Mouse (Mus musculus): ENCODE results near the gene Zbtb34. TPM values are rescaled to one million over a fixed set of nuclear protein-coding genes. Genes with fewer than 3 reads are reported as not detected.

The Zbtb34 gene
- polyA plus RNA-seq, 1 experiment from 2014 or later = 6.0 TPM

GRCm38 (mm10) chr2:33452140-33452539 is 21.0 kb upstream of the Zbtb34 start:
- Histone ChIP-seq H3K4me2 (ENCODE audit: low read length) (no peak overlapping the region), H3K27me3 (replicated peaks; ENCODE audit: control insufficient read depth, insufficient read depth, low read length) (no peaks in the 10 kb centered on the region), H3K9me3 (ENCODE audit: control insufficient read depth, low read length) (no peaks in the 10 kb centered on the region), H3K4me1 (replicated peaks; ENCODE audit: control insufficient read depth, insufficient read depth, low read length) (no peaks in the 10 kb centered on the region), H3K36me3 (ENCODE audit: control insufficient read depth, insufficient read depth, low read length) (peaks cover 71% of the 10 kb centered on the region), H3K9ac (ENCODE audit: low read length) (no peak overlapping the region), H3K4me3 (ENCODE audit: low read depth, low read length) (no peak overlapping the region), H3K27ac (ENCODE audit: low read depth) (no peak overlapping the region)
- ATAC-seq (replicated peaks; ENCODE audit: low FRiP score, low TSS enrichment, low read depth) (no peak), DNase-seq (ENCODE audit: low spot score) (no peak)
- 31% methylated on average over 4 of the region's 4 CpGs for WGBS

- Histone ChIP-seq H3K4me1 (replicated peaks; ENCODE audit: control insufficient read depth, insufficient read depth, low read length) (no peaks in the 10 kb centered on the region), H3K27ac (ENCODE audit: low read depth) (no peak overlapping the region), H3K36me3 (ENCODE audit: control insufficient read depth, insufficient read depth, low read length) (peaks cover 65% of the 10 kb centered on the region), H3K27me3 (replicated peaks; ENCODE audit: control insufficient read depth, insufficient read depth, low read length) (no peaks in the 10 kb centered on the region), H3K9ac (ENCODE audit: low read length) (no peak overlapping the region), H3K4me3 (ENCODE audit: low read depth, low read length) (no peak overlapping the region), H3K9me3 (ENCODE audit: control insufficient read depth, low read length) (no peaks in the 10 kb centered on the region), H3K4me2 (ENCODE audit: low read length) (no peak overlapping the region)
- ATAC-seq (replicated peaks; ENCODE audit: low FRiP score, low TSS enrichment, low read depth) = no peak
- DNase-seq (ENCODE audit: low spot score) = no peak
- 83% methylated on average over 11 of the region's 11 CpGs for WGBS
Observed at GRCm38 (mm10) chr2:33451038-33451978, 20.2 kb upstream of the Zbtb34 start.

GRCm38 (mm10) chr2:33449119-33449873 is 18.2 kb upstream of the Zbtb34 start:
- ATAC-seq (replicated peaks; ENCODE audit: low FRiP score, low TSS enrichment, low read depth) (no peak), DNase-seq (ENCODE audit: low spot score) (no peak)
- 90% methylated on average over 22 of the region's 22 CpGs for WGBS
- Histone ChIP-seq H3K27me3 (replicated peaks; ENCODE audit: control insufficient read depth, insufficient read depth, low read length) (no peaks in the 10 kb centered on the region), H3K4me3 (ENCODE audit: low read depth, low read length) (no peak overlapping the region), H3K27ac (ENCODE audit: low read depth) (no peak overlapping the region), H3K4me2 (ENCODE audit: low read length) (no peak overlapping the region), H3K36me3 (ENCODE audit: control insufficient read depth, insufficient read depth, low read length) (peaks cover 53% of the 10 kb centered on the region), H3K9ac (ENCODE audit: low read length) (no peak overlapping the region), H3K4me1 (replicated peaks; ENCODE audit: control insufficient read depth, insufficient read depth, low read length) (no peaks in the 10 kb centered on the region), H3K9me3 (ENCODE audit: control insufficient read depth, low read length) (no peaks in the 10 kb centered on the region)

GRCm38 (mm10) chr2:33446796-33447195 is 15.7 kb upstream of the Zbtb34 start:
- ATAC-seq (replicated peaks; ENCODE audit: low FRiP score, low TSS enrichment, low read depth) (no peak), DNase-seq (ENCODE audit: low spot score) (no peak)
- no peaks in the 10 kb centered on the region for H3K9me3 ChIP-seq (ENCODE audit: control insufficient read depth, low read length)

GRCm38 (mm10) chr2:33445741-33446140 is 14.6 kb upstream of the Zbtb34 start:
- WGBS = 88% methylated on average over 5 of the region's 5 CpGs
- H3K9me3 ChIP-seq (ENCODE audit: control insufficient read depth, low read length) = no peaks in the 10 kb centered on the region
- H3K27ac ChIP-seq (ENCODE audit: low read depth) = no peak overlapping the region
- H3K9ac ChIP-seq (ENCODE audit: low read length) = no peak overlapping the region
- no peaks in the 10 kb centered on the region for H3K27me3 ChIP-seq (replicated peaks; ENCODE audit: control insufficient read depth, insufficient read depth, low read length)
- ATAC-seq (replicated peaks; ENCODE audit: low FRiP score, low TSS enrichment, low read depth) = no peak
- H3K4me3 ChIP-seq (ENCODE audit: low read depth, low read length) = no peak overlapping the region
- H3K4me2 ChIP-seq (ENCODE audit: low read length) = no peak overlapping the region
- no peaks in the 10 kb centered on the region; the same call in 1 of the 2 replicates for H3K4me1 ChIP-seq (replicated peaks; ENCODE audit: control insufficient read depth, insufficient read depth, low read length)
- H3K36me3 ChIP-seq (ENCODE audit: control insufficient read depth, insufficient read depth, low read length) = peaks cover 18% of the 10 kb centered on the region
- DNase-seq (ENCODE audit: low spot score) = no peak

More at GRCm38 (mm10) chr2:33446796-33447195, 15.7 kb upstream of the Zbtb34 start:
- Histone ChIP-seq H3K4me3 (ENCODE audit: low read depth, low read length) (no peak overlapping the region), H3K9ac (ENCODE audit: low read length) (no peak overlapping the region), H3K36me3 (ENCODE audit: control insufficient read depth, insufficient read depth, low read length) (peaks cover 28% of the 10 kb centered on the region), H3K27ac (ENCODE audit: low read depth) (no peak overlapping the region), H3K4me2 (ENCODE audit: low read length) (no peak overlapping the region), H3K4me1 (replicated peaks; ENCODE audit: control insufficient read depth, insufficient read depth, low read length) (no peaks in the 10 kb centered on the region; the same call in 1 of the 2 replicates), H3K27me3 (replicated peaks; ENCODE audit: control insufficient read depth, insufficient read depth, low read length) (no peaks in the 10 kb centered on the region)
- WGBS = 53% methylated on average over 1 of the region's 1 CpGs

- H3K27ac ChIP-seq (ENCODE audit: low read depth) = no peak overlapping the region
- ATAC-seq (replicated peaks; ENCODE audit: low FRiP score, low TSS enrichment, low read depth) = no peak
Observed at GRCm38 (mm10) chr2:33444862-33445261, 13.7 kb upstream of the Zbtb34 start.

GRCm38 (mm10) chr2:33444358-33444757 is 13.2 kb upstream of the Zbtb34 start:
- Histone ChIP-seq H3K4me1 (replicated peaks; ENCODE audit: control insufficient read depth, insufficient read depth, low read length) (no peaks in the 10 kb centered on the region; the same call in 1 of the 2 replicates), H3K9ac (ENCODE audit: low read length) (no peak overlapping the region), H3K4me2 (ENCODE audit: low read length) (no peak overlapping the region), H3K9me3 (ENCODE audit: control insufficient read depth, low read length) (no peaks in the 10 kb centered on the region), H3K4me3 (ENCODE audit: low read depth, low read length) (no peak overlapping the region), H3K36me3 (ENCODE audit: control insufficient read depth, insufficient read depth, low read length) (peaks cover 8% of the 10 kb centered on the region), H3K27me3 (replicated peaks; ENCODE audit: control insufficient read depth, insufficient read depth, low read length) (no peaks in the 10 kb centered on the region), H3K27ac (ENCODE audit: low read depth) (no peak overlapping the region)
- 50% methylated on average over 5 of the region's 5 CpGs for WGBS
- no peak for DNase-seq (ENCODE audit: low spot score)
- ATAC-seq (replicated peaks; ENCODE audit: low FRiP score, low TSS enrichment, low read depth) = no peak

More at GRCm38 (mm10) chr2:33444862-33445261, 13.7 kb upstream of the Zbtb34 start:
- no peak for DNase-seq (ENCODE audit: low spot score)
- Histone ChIP-seq H3K9ac (ENCODE audit: low read length) (no peak overlapping the region), H3K36me3 (ENCODE audit: control insufficient read depth, insufficient read depth, low read length) (peaks cover 12% of the 10 kb centered on the region), H3K9me3 (ENCODE audit: control insufficient read depth, low read length) (no peaks in the 10 kb centered on the region), H3K27me3 (replicated peaks; ENCODE audit: control insufficient read depth, insufficient read depth, low read length) (no peaks in the 10 kb centered on the region), H3K4me2 (ENCODE audit: low read length) (no peak overlapping the region), H3K4me3 (ENCODE audit: low read depth, low read length) (no peak overlapping the region), H3K4me1 (replicated peaks; ENCODE audit: control insufficient read depth, insufficient read depth, low read length) (no peaks in the 10 kb centered on the region; the same call in 1 of the 2 replicates)

- H3K4me2 ChIP-seq (ENCODE audit: low read length) = no peak overlapping the region
- DNase-seq (ENCODE audit: low spot score) = no peak
- H3K9me3 ChIP-seq (ENCODE audit: control insufficient read depth, low read length) = no peaks in the 10 kb centered on the region
- no peak for ATAC-seq (replicated peaks; ENCODE audit: low FRiP score, low TSS enrichment, low read depth)
- H3K36me3 ChIP-seq (ENCODE audit: control insufficient read depth, insufficient read depth, low read length) = no peaks in the 10 kb centered on the region
- no peaks in the 10 kb centered on the region for H3K27me3 ChIP-seq (replicated peaks; ENCODE audit: control insufficient read depth, insufficient read depth, low read length)
- H3K4me1 ChIP-seq (replicated peaks; ENCODE audit: control insufficient read depth, insufficient read depth, low read length) = no peaks in the 10 kb centered on the region; the same call in 1 of the 2 replicates
- 42% methylated on average over 4 of the region's 4 CpGs for WGBS
- no peak overlapping the region for H3K27ac ChIP-seq (ENCODE audit: low read depth)
- H3K9ac ChIP-seq (ENCODE audit: low read length) = no peak overlapping the region
- no peak overlapping the region for H3K4me3 ChIP-seq (ENCODE audit: low read depth, low read length)
Observed at GRCm38 (mm10) chr2:33442701-33443100, 11.6 kb upstream of the Zbtb34 start.
